Mouse (Mus musculus) kidney, adult 9 months (tissue): ENCODE measurements at regions not wholly inside any gene's neighbourhood (a gene's known extent, or its start where the extent isn't known, plus 50 kb on each side); places are given as distances from the start of the nearest gene placed in this dataset.

Source experiments
- DNase-seq: peaks from one replicate; pipeline ENCODE4 v3.0.0; 2022

DNA sequence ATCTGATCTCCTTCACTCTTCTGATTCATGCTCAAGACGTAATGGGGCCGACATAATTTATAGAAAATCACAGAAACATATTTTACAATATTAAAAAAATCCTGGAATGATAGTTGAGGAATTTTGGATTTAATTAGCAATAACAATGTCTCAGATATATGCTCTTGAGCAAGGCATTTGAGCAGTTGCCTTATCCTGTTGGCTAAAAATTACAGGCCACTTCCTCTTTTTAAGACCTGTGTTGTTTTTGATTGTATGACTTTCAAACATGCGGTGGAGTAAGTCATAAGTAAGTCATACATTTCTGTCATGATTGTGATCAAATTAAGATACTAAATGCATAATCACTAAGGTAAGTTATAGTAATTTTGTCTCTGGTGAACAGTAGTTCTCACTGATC lies 387.5 kb downstream of the Nxph1 start:
- no peak for DNase-seq

- DNase-seq: peak; percentile 33
These were observed 436.0 kb downstream of the Nxph1 start for GRCm38 (mm10) chr6:9384261-9384660.

DNA sequence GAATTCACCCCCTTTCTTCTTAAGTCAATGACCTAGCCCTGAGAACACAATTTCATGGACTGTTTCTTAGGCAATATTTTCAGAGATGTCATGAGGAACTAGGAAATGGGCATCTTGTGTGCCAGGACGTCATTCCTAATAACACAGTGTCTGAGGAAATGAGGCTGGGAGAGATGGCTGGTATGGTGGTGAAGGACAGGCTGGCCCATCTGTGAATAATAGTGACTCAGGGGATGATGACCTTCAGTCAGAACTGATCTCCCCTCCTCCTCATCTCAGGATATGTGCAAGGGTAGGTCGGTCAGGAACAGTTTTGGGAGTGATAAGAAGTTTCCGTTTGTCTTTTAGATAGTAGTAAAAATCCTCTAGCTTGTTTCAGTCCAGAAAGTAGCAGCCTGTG lies 449.8 kb downstream of the Nxph1 start:
- DNase-seq: no peak

DNA sequence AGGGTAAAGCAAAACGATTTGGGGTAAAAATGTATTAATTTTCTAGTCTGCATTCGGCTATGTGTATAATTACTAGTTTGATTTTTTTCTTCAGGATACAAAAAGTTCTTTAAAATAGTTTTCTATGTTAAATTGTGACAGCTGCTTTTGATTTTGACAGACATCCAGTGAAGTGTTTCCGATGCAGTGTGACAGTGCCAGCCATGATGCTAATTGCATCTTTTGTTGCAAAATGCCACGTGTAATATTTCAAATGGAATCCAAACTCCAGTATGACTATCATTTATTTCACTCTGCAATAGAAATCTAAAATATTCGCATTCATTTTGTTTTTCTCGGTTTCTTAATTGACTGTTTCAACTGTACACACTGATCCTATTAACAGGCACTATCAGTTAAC lies 457.8 kb downstream of the Nxph1 start:
- no peak for DNase-seq
